Mouse (Mus musculus) heart, embryonic 15.5 days (tissue): ENCODE measurements at regions not wholly inside any gene's neighbourhood (a gene's known extent, or its start where the extent isn't known, plus 50 kb on each side); places are given as distances from the start of the nearest gene placed in this dataset.
"Not testable (repeated sequence)": the region's sequence is repeated elsewhere in the genome, so short reads cannot be mapped to it uniquely, and the experiment has no call there.

Experiments
- ATAC-seq: fragments of 200-750 bp; cut with Nextera tagmentation; replicated peaks from 2 replicates; pipeline ENCODE4 v1.8.0; 2017; ENCODE audit warnings: low read depth, moderate TSS enrichment; ENCODE audit not compliant: insufficient number of reproducible peaks, insufficient read depth, low FRiP score
- H3K27ac ChIP-seq: fragments of 300-500 bp; sonication (generic); 2 replicates; pipeline ENCODE4 v1.5.1; 2015; ENCODE audit warnings: mild to moderate bottlenecking, inconsistent platforms
- H3K27me3 ChIP-seq: fragments of 300-500 bp; sonication (generic); 2 replicates; pipeline ENCODE4 v1.6.1; 2015; ENCODE audit warnings: inconsistent platforms
- H3K36me3 ChIP-seq: fragments of 300-500 bp; sonication (generic); 2 replicates; pipeline ENCODE4 v1.6.1; 2015; ENCODE audit warnings: mild to moderate bottlenecking, inconsistent platforms
- H3K4me1 ChIP-seq: fragments of 300-500 bp; sonication (generic); replicated peaks from 2 replicates; pipeline ENCODE4 v1.6.1; 2015; ENCODE audit warnings: inconsistent platforms
- H3K4me2 ChIP-seq: fragments of 300-500 bp; sonication (generic); 2 replicates; pipeline ENCODE4 v1.6.1; 2015; ENCODE audit warnings: inconsistent platforms, mild to moderate bottlenecking, moderate library complexity
- H3K4me3 ChIP-seq: fragments of 300-500 bp; sonication (generic); 2 replicates; pipeline ENCODE4 v1.5.1; 2015; ENCODE audit warnings: mild to moderate bottlenecking, inconsistent platforms
- H3K9ac ChIP-seq: fragments of 300-500 bp; sonication (generic); 2 replicates; pipeline ENCODE4 v1.6.1; 2015; ENCODE audit warnings: mild to moderate bottlenecking, inconsistent platforms
- H3K9me3 ChIP-seq: fragments of 300-500 bp; sonication (generic); replicated peaks from 2 replicates; pipeline ENCODE4 v1.6.1; 2016; ENCODE audit warnings: inconsistent platforms
- WGBS: fragments of 180-500 bp; shearing (Covaris S2); methylation state at CpG from one replicate; pipeline ENCODE4 v1.1.7; 2015; ENCODE audit warnings: mixed read lengths; 5-methylcytosine and 5-hydroxymethylcytosine counted together

DNA sequence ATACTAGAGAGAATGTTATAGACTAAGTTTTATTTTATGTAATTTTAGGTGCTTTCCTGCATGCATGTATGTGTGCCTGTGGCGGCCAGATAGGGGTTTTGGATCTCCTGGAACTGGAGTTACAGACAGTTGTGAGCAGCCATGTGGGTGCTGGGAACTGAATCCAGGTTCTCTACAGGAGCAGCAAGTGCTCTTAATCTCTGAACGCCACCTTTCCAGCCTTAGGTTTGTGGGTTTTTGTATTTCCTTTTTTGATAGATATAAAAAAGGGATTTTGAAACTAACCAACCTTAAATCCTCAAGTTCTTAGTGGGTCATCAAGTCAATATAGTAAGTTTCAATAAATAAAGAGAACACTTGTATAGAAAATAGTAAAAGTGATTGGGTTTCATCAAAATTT lies 87.2 kb downstream of the Phlda1 start:
- Histone ChIP-seq H3K36me3 (no peaks in the 10 kb centered on the region), H3K4me3 (no peak overlapping the region), H3K9ac (no peak overlapping the region), H3K4me1 (peaks cover 27% of the 10 kb centered on the region), H3K4me2 (no peak overlapping the region), H3K27me3 (0 out of 2 replicates have a peak, but pooled peaks cover 2% of the 10 kb centered on the region), H3K27ac (no peak overlapping the region), H3K9me3 (no peaks in the 10 kb centered on the region)
- no peak for ATAC-seq
- WGBS, result 94% methylated on average over 2 of the region's 2 CpGs

DNA sequence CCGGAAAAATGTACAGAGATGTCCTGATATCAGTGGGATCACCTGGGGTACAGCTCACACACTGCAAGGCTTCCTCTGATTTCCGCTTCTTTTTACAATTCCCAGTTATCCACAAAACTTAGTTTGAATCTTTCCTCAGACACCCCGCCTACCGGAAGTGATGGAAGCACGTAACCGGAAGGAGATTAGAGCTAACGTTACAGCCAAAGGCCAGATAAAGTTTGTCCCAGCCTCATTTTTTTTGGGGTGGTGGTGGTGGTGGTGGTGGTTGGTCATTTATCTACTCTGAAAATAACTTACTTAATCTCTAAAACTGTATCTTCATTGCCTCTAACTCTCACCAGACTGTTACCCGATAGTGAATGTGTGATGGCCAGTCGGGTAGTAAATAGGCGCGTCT lies 88.1 kb downstream of the Phlda1 start:
- Histone ChIP-seq H3K27me3 (0 out of 2 replicates have a peak, but pooled peaks cover 3% of the 10 kb centered on the region), H3K27ac (peak overlapping the region; percentile 75), H3K9ac (no peak overlapping the region), H3K4me2 (peak overlapping the region; percentile 56), H3K36me3 (no peaks in the 10 kb centered on the region), H3K4me1 (peaks cover 32% of the 10 kb centered on the region), H3K4me3 (peak overlapping the region; percentile 21), H3K9me3 (no peaks in the 10 kb centered on the region)
- 47% methylated on average over 11 of the region's 11 CpGs for WGBS
- no peak for ATAC-seq

DNA sequence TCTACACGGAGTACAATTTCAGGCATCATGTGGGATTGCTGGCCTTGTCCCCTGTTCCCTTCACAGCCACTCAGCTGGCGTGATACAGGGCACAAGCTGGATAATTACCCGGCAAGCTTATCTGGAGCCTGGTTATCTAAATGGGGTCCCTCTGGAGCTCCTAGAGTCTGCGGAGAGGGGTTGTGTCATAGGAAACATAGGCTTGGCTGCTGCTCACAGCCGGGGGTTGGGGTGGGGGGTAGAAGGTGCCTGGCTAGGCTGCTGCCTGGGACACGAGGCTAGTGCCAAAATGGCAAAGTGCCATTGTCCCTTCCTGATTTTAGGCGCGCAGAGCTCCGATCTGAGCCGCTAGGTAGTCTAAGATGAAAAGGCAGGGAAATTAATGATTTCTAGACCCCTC lies 88.6 kb downstream of the Phlda1 start:
- ATAC-seq, result peak; percentile 88
- H3K4me2 ChIP-seq, result peak overlapping the region; percentile 56
- H3K9me3 ChIP-seq, result no peaks in the 10 kb centered on the region
- WGBS, result 16% methylated on average over 10 of the region's 10 CpGs
- H3K4me3 ChIP-seq, result peak overlapping the region; percentile 21
- H3K36me3 ChIP-seq, result no peaks in the 10 kb centered on the region
- 0 out of 2 replicates have a peak, but pooled peaks cover 3% of the 10 kb centered on the region for H3K27me3 ChIP-seq
- no peak overlapping the region; the same call in 1 of the 2 replicates for H3K9ac ChIP-seq
- H3K4me1 ChIP-seq, result peaks cover 37% of the 10 kb centered on the region
- H3K27ac ChIP-seq, result peak overlapping the region; percentile 75

- 0 out of 2 replicates have a peak, but pooled peaks cover 3% of the 10 kb centered on the region for H3K27me3 ChIP-seq
- WGBS, result 15% methylated on average over 8 of the region's 8 CpGs
- H3K36me3 ChIP-seq, result no peaks in the 10 kb centered on the region
- H3K9ac ChIP-seq, result no peak overlapping the region
- peak overlapping the region; percentile 21; the same call in 1 of the 2 replicates for H3K4me3 ChIP-seq
- H3K9me3 ChIP-seq, result no peaks in the 10 kb centered on the region
- ATAC-seq, result 0 out of 2 replicates have a peak, but pooled peaks have one; percentile 5
- H3K27ac ChIP-seq, result peak overlapping the region; percentile 75; the same call in 1 of the 2 replicates
- peak overlapping the region; percentile 56 for H3K4me2 ChIP-seq
- peaks cover 46% of the 10 kb centered on the region for H3K4me1 ChIP-seq
Measured at GRCm38 (mm10) chr10:111595513-111595995, 89.5 kb downstream of the Phlda1 start.

DNA sequence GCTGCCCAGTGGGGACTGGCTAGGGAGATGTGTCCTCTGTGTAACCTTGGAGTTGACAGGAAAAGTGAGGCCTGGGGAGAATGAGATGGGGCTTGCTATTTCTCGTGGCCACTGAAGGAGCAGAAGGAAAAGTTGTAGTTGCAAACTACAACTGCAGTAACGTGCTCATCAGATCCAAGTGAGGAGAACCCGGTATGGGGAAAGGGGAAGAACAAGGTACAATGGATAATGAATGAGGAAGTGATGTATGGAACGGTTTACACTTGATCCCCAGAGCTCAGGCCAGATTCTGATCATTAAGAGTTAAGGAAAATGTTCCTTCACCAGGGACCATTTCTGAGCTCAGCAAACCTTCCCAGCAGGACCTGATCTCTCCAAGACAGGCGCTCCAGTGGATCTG lies 92.6 kb downstream of the Phlda1 start:
- Histone ChIP-seq H3K9me3 (no peaks in the 10 kb centered on the region), H3K4me2 (no peak overlapping the region), H3K36me3 (no peaks in the 10 kb centered on the region), H3K4me1 (peaks cover 53% of the 10 kb centered on the region), H3K4me3 (no peak overlapping the region), H3K27ac (no peak overlapping the region), H3K9ac (no peak overlapping the region), H3K27me3 (0 out of 2 replicates have a peak, but pooled peaks cover 3% of the 10 kb centered on the region)
- no peak for ATAC-seq
- WGBS, result 81% methylated on average over 5 of the region's 5 CpGs

DNA sequence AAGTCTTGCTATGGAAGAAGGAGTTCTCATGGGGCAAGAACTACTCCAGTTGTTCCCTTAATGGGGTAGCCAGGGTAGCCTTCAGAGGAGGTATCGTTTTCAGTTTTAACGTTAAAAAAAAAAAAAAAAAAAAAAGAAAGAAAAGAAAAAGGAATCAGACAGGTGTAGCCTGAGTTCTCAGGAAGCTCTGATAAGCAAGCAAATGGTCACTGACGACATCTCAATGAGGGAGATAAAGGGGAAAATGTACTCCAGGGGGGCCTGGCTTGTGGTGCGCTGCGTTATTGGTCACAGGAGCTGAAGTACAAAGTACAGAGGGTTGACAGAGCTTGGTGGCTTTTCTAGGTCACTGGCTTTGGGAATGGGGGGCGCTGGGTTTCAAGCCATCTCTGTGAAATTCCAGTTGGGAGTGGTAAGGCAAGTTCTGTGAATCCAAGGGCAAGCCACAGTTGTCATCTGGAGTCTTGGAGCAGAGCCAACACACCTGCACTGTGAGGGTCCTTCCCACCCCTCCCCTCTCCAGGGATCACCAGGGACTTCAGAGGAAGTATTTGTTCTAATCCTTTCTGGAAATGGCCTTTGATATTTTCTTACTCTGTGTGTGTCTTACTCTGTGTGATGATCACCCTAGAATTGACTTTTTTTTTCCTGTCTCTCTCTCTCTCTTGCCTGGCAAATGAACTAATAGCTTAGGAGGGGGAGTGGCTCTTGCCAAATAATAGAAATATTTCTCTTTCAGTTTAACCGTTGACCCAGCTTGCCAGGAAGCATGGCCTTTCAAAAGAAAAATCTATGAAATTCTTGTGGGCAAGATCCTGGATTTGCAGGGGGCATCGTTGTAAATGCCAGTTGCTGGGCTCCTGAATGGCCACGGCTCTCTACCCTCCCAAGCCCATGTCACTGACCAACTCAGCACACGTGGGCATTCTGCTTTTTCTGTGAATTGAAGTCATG lies 93.5 kb downstream of the Phlda1 start:
- Histone ChIP-seq H3K36me3 (no peaks in the 10 kb centered on the region), H3K4me1 (peaks cover 45% of the 10 kb centered on the region), H3K9me3 (no peaks in the 10 kb centered on the region), H3K9ac (no peak overlapping the region), H3K4me2 (no peak overlapping the region), H3K4me3 (no peak overlapping the region), H3K27ac (peak overlapping the region; percentile 75), H3K27me3 (0 out of 2 replicates have a peak, but pooled peaks cover 3% of the 10 kb centered on the region)
- no peak for ATAC-seq
- WGBS, result 56% methylated on average over 10 of the region's 10 CpGs

DNA sequence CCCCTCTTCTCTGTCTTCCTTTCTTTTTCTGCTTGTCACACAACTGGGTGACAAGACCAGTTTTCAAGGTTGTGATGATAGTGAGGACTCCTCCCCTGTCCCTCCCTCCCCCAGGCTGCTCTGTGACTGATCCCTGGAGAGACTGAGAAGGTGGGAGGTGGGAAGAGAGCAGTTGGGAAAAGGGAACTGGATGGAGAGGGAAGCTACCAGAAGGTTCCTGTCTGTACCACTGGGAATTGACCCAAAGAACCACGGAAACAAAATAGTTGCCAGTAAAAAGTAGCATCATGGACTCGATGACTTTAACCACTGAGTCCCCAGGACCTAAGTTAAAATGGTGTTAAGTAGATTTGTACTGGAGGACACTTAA lies 94.2 kb downstream of the Phlda1 start:
- Histone ChIP-seq H3K4me2 (no peak overlapping the region; the same call in 1 of the 2 replicates), H3K27me3 (0 out of 2 replicates have a peak, but pooled peaks cover 3% of the 10 kb centered on the region), H3K4me1 (peaks cover 38% of the 10 kb centered on the region), H3K27ac (peak overlapping the region; percentile 75), H3K4me3 (no peak overlapping the region), H3K9ac (no peak overlapping the region), H3K36me3 (no peaks in the 10 kb centered on the region), H3K9me3 (no peaks in the 10 kb centered on the region)
- 22% methylated on average over 2 of the region's 2 CpGs for WGBS
- ATAC-seq, result no peak

GRCm38 (mm10) chr10:111600677-111601099 lies 94.6 kb downstream of the Phlda1 start:
- no peak overlapping the region for H3K9ac ChIP-seq

DNA sequence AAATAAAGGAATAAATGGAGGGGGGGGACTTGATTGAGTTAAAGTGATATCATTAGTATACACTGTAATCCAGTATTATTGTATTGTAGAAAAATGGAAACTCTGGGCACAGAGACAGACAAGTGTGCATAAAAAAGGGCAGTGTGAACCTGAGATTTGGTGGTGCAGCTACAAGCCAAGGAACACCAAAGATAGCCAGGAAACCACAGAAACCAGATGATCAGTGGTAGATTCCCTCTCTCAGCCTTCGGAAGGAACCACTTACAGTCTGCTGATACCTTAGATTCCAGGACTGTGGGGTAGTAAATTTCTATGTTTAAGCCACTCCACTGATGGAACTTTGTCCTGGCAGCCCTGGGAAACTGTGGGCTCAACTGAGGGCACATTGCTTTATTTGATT lies 97.1 kb downstream of the Phlda1 start:
- Histone ChIP-seq H3K4me2 (no peak overlapping the region), H3K27me3 (0 out of 2 replicates have a peak, but pooled peaks cover 2% of the 10 kb centered on the region), H3K9ac (no peak overlapping the region), H3K4me1 (peaks cover 28% of the 10 kb centered on the region), H3K36me3 (no peaks in the 10 kb centered on the region), H3K4me3 (no peak overlapping the region), H3K9me3 (no peaks in the 10 kb centered on the region), H3K27ac (no peak overlapping the region)
- no peak for ATAC-seq
- whole genome bisulfite sequencing, result 77% methylated on average over 1 of the region's 1 CpGs

More at GRCm38 (mm10) chr10:111600677-111601099, 94.6 kb downstream of the Phlda1 start:
- Histone ChIP-seq H3K9me3 (no peaks in the 10 kb centered on the region), H3K4me2 (no peak overlapping the region; the same call in 1 of the 2 replicates), H3K4me1 (peaks cover 34% of the 10 kb centered on the region), H3K27me3 (0 out of 2 replicates have a peak, but pooled peaks cover 3% of the 10 kb centered on the region), H3K27ac (peak overlapping the region; percentile 75), H3K36me3 (no peaks in the 10 kb centered on the region), H3K4me3 (no peak overlapping the region)
- peak; percentile 92 for ATAC-seq
- WGBS, result 4% methylated on average over 2 of the region's 2 CpGs

DNA sequence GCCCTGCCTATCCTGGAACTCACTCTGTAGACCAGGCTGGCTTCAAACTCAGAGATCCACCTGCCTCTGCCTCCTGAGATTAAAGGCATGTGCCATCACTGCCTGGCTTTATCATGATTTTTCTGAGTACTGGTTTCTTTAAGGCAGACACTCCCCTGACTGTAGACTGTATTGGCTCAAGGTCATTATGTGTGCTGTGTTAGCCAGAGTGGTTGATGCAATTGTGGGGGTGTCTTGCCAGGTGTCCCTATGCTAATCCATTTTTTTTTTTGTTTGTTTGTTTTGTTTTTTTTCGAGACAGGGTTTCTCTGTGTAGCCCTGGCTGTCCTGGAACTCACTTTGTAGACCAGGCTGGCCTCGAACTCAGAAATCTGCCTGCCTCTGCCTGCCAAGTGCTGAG lies 101.3 kb downstream of the Phlda1 start:
- H3K4me3 ChIP-seq, H3K36me3 ChIP-seq, H3K9ac ChIP-seq, ATAC-seq, H3K4me2 ChIP-seq, H3K27ac ChIP-seq, H3K9me3 ChIP-seq, H3K27me3 ChIP-seq, H3K4me1 ChIP-seq: not testable (repeated sequence)
- WGBS, result 83% methylated on average over 2 of the region's 2 CpGs

- Histone ChIP-seq H3K36me3 (no peaks in the 10 kb centered on the region), H3K27ac (no peak overlapping the region), H3K4me1 (no peaks in the 10 kb centered on the region), H3K9me3 (no peaks in the 10 kb centered on the region), H3K9ac (no peak overlapping the region), H3K4me2 (no peak overlapping the region), H3K27me3 (no peaks in the 10 kb centered on the region), H3K4me3 (no peak overlapping the region)
- 76% methylated on average over 9 of the region's 9 CpGs for WGBS
- ATAC-seq, result no peak
Measured at GRCm38 (mm10) chr10:111608385-111609093, 102.5 kb downstream of the Phlda1 start.
